Mouse (Mus musculus) adrenal gland, adult (tissue): ENCODE data around the gene Psen2.
A peak's percentile ranks its signal among the peaks of the same experiment; 100 is the strongest.

Experiments used
- DNase-seq, 2 experiments: peaks; one replicate each; pipeline ENCODE4 v3.0.0; 2022 to 2023; ENCODE audit warnings: low spot score in 1 of 2; ENCODE audit not compliant: inconsistent age in 2 of 2

The Psen2 gene

GRCm38 (mm10) chr1:180263364-180263997, at the start of gene Psen2:
Psen2 (minus strand) TSS chr1:180263438.
- peak; percentile 46 to 85 for DNase-seq

GRCm38 (mm10) chr1:180312792-180313311, 49.6 kb upstream of the Psen2 start:
- DNase-seq, result peak; percentile 85 to 90

- no peak for DNase-seq
Measured at GRCm38 (mm10) chr1:180312286-180312685, 49.0 kb upstream of the Psen2 start.

- no peak for DNase-seq
Measured at GRCm38 (mm10) chr1:180308897-180309296, 45.7 kb upstream of the Psen2 start.

GRCm38 (mm10) chr1:180307661-180308060, 44.4 kb upstream of the Psen2 start:
- peak; percentile 33 to 65 for DNase-seq

GRCm38 (mm10) chr1:180306889-180307288, 43.7 kb upstream of the Psen2 start:
- DNase-seq, result no peak

- no peak for DNase-seq
Measured at GRCm38 (mm10) chr1:180303600-180303999, 40.4 kb upstream of the Psen2 start.

GRCm38 (mm10) chr1:180302253-180303120, 39.2 kb upstream of the Psen2 start:
- peak; percentile 54 to 77 for DNase-seq

GRCm38 (mm10) chr1:180300997-180301396, 37.8 kb upstream of the Psen2 start:
- DNase-seq, result no peak

GRCm38 (mm10) chr1:180300292-180300691, 37.1 kb upstream of the Psen2 start:
- DNase-seq, result no peak

- no peak for DNase-seq
Measured at GRCm38 (mm10) chr1:180299697-180300096, 36.5 kb upstream of the Psen2 start.

- DNase-seq, result no peak
Measured at GRCm38 (mm10) chr1:180296088-180296487, 32.9 kb upstream of the Psen2 start.

GRCm38 (mm10) chr1:180290358-180290757, 27.1 kb upstream of the Psen2 start:
- no peak for DNase-seq

- no peak for DNase-seq
Measured at GRCm38 (mm10) chr1:180289788-180290187, 26.6 kb upstream of the Psen2 start.

GRCm38 (mm10) chr1:180288872-180289468, 25.7 kb upstream of the Psen2 start:
- DNase-seq, result no peak

- peak; percentile 30 to 70 for DNase-seq
Measured at GRCm38 (mm10) chr1:180288227-180288626, 25.0 kb upstream of the Psen2 start.

- peak in 1 of 2 experiments; percentile 64 for DNase-seq
Measured at GRCm38 (mm10) chr1:180286081-180286831, 23.0 kb upstream of the Psen2 start.

- peak; percentile 62 to 82 for DNase-seq
Measured at GRCm38 (mm10) chr1:180283813-180284768, 20.9 kb upstream of the Psen2 start.

GRCm38 (mm10) chr1:180282581-180282980, 19.3 kb upstream of the Psen2 start:
- DNase-seq, result no peak

GRCm38 (mm10) chr1:180279648-180280047, 16.4 kb upstream of the Psen2 start:
- peak; percentile 70 to 91 for DNase-seq
